Mouse (Mus musculus) olfactory bulb, adult 2 months (tissue): ENCODE measurements at regions not wholly inside any gene's neighbourhood (a gene's known extent, or its start where the extent isn't known, plus 50 kb on each side); places are given as distances from the start of the nearest gene placed in this dataset.

ENCODE experiments used
- CTCF ChIP-seq: fragments of 200-500 bp; IDR thresholded peaks from 2 replicates; pipeline ENCODE4 v1.5.1; 2012; ENCODE audit warnings: low read depth, mild to moderate bottlenecking, low read length, moderate library complexity; ENCODE audit not compliant: insufficient read depth
- POLR2A ChIP-seq: fragments of 200-500 bp; IDR thresholded peaks from 2 replicates; pipeline ENCODE4 v1.6.1; 2012; ENCODE audit warnings: mild to moderate bottlenecking, low read depth, low read length, moderate library complexity; ENCODE audit not compliant: insufficient read depth

GRCm38 (mm10) chr12:118703068-118703662 lies 143.0 kb upstream of the Sp8 start:
- TF ChIP-seq CTCF, result no peak
- TF ChIP-seq POLR2A, result no peak
